Mouse (Mus musculus) olfactory bulb, adult 2 months (tissue): ENCODE data around the gene Irx2.

Experiments
- CTCF ChIP-seq: fragments of 200-500 bp; IDR thresholded peaks from 2 replicates; pipeline ENCODE4 v1.5.1; 2012; ENCODE audit warnings: low read depth, mild to moderate bottlenecking, low read length, moderate library complexity; ENCODE audit not compliant: insufficient read depth
- POLR2A ChIP-seq: fragments of 200-500 bp; IDR thresholded peaks from 2 replicates; pipeline ENCODE4 v1.6.1; 2012; ENCODE audit warnings: mild to moderate bottlenecking, low read depth, low read length, moderate library complexity; ENCODE audit not compliant: insufficient read depth

DNA sequence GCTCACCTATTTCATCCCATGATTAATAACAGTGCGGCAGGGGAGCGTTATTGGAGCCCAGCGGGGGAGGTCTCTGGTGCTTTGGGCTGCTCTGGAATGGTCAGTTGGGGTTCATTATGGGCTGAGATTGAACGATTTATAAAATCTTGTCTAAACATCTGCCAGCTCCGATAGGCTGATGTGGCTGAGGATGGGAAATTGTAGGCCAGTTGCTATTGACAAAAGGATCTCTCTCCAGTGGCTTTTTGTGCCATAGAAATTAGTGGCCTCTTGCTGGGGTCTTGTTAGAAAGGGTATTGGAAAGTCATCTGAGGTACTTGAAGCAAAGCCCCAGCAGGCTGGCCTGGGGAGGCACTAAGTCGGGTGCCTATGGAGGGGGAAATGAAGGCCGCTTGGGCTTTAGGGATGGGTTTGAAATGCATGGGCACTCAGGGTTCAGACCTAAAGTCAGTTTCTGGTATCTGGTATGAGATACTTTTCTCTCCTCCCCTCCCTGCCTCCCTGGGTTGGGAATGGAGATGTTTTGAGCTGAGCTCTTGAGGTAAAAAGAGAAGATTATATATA is 6.2 kb downstream of the Irx2 start:
- no peak for TF ChIP-seq POLR2A
- no peak for TF ChIP-seq CTCF
